Mouse (Mus musculus) left cerebral cortex, postnatal 10 days (tissue): ENCODE measurements around the gene Nfatc3. TPM values are rescaled to one million over a fixed set of nuclear protein-coding genes. Genes with fewer than 3 reads are reported as not detected.
"Not testable (repeated sequence)": the region's sequence is repeated elsewhere in the genome, so short reads cannot be mapped to it uniquely, and the experiment has no call there.

Experiments used
- DNase-seq, 2 experiments: peaks; one replicate each; pipeline ENCODE4 v3.0.0; 2021 to 2022; ENCODE audit warnings: low spot score in 2 of 2, mixed read lengths in 1 of 2; ENCODE audit errors: extremely low spot score in 1 of 2
- intact Hi-C: fragments of 180-260 bp; cut with DNase I; formaldehyde crosslinking; loops from one replicate; pipeline ENCODE4 v1.15.1; 2025
- total RNA-seq, 2 experiments: library from RNA; stranded (reverse); gene quantifications; 2 replicates each; pipeline ENCODE4 v1.2.3; 2021

Gene Nfatc3
- 10 to 100 TPM; 10.9 to 12.1 TPM for total RNA-seq

DNA sequence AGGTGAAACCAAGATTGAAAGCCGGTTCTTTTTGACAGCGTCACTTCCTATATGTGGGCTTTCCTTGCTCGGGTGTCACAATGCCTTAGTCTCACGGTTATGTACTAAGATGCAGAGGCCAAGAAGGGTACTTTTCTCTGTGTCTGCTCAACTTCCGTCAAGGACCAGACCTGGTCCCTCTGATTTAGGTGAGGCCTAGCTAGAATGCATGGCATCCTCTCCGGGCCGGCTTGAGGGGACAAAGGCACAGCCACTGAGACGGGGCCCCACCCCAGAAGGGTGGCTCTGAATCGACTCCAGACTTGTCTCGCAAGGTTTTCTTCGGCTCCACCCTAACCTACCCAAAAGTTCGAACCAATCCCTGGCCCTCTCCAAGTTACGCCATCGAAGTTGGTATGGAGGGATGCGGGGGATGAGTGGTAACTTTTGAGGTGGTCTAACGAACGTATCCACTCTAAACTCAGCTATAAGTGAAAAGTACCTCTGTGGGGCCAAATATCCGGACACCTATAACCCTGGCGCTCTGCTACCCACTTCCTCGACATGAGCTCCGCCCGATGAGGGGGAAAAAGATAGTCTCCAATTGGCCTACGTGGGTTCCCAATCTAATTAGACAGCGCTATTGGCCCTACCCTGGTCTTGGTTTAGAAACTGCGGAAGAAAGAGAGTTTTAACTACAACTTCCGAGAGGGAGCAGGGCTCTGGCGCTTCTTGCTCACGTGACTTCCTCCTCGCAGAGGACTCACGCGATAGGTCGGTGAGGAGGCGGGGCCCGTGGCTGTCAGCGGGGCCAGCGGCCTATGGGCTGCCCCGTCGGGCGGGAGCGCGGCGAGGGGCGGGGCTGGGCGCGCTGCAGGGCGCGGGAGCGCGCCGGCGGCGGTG lies at the start of gene Nfatc3:
Gene Nfatc3 (plus strand): TSS at position 110 of the 882 bp plus-strand sequence.
- intact Hi-C loops: no loop called here
- peak; percentile 96 to 99 for DNase-seq

DNA sequence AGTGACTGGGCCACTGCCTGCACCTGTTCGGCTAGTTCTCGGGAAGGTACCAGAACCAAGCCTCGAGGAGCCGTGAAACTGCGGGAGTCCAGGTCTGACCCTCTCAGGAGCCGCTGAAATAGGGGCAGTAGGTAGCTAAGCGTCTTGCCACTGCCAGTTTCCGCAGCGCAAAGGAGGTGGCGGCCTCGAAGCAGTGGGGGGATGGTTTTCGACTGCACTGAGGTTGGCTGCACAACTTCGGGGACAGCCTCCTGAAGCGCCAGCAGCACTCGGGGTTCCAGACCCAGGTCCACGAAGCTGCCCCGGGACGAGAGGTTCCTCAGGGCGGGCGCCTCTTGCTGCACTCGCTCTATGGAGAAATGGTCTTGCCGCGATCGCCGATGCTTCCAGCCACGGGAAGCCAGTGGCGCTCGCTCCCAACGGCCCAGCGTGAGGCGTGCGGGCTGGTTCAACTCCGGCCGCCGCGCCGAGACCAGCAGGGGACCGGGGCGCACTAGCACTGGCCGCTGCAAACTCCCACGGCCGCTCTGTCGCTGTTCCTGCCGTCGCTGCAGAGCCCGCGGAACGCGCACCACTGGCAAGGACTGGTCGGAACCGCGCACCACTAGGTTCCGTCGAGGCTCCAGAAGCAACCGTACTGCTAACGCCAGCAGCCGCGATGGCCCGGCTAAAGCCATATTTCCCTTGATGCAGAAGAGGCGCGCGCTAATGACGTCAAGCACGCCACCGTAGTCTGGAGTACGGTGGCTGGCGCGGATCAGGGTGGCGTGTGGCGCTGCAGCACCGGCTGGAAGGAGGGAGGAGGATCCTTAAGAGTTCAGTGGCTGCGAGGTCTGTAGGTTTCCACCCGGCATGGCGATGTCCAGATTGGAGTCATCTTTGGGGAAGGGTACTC lies 47.6 kb upstream of the Nfatc3 start:
- intact Hi-C loops: no loop called here
- peak; percentile 90 to 96 for DNase-seq

DNA sequence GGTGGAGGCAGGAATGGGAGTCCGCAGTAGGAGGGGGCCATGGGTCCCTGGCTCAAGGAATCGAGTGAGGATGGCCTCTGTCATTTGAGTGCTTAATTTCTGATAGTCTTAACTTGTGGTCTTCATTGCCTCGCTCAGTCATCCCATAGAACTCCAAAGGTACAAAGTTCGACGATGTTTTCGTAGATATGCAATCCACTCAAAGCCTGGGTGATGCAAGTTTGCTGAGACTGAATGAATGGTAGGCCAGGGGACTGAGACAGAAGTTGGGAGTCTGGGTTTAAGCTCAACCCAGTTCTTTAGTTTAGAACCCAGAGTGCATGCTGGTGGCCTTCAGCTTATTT lies 47.0 kb upstream of the Nfatc3 start, which contains the start of gene Ddx28:
Gene Ddx28 (minus strand): TSS at position 240 of the 344 bp plus-strand sequence.
- DNase-seq: no peak
- intact Hi-C loops: no loop called here

DNA sequence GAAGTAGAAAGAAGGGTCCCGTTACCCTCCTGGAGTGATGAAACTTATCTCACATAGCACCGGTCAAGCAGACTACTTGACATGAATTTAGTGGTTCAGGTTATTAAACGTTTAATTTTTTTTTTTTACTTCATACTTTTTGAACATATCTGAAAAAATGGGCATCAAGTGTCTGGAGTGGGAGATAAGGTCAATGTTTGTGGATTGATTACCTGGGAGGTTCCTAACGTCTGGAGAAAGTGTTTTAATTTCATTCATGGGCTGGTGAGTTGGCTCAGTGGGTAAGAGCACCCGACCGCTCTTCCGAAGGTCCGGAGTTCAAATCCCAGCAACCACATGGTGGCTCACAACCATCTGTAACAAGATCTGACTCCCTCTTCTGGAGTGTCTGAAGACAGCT lies 46.4 kb upstream of the Nfatc3 start:
- intact Hi-C loops, DNase-seq: not testable (repeated sequence)

DNA sequence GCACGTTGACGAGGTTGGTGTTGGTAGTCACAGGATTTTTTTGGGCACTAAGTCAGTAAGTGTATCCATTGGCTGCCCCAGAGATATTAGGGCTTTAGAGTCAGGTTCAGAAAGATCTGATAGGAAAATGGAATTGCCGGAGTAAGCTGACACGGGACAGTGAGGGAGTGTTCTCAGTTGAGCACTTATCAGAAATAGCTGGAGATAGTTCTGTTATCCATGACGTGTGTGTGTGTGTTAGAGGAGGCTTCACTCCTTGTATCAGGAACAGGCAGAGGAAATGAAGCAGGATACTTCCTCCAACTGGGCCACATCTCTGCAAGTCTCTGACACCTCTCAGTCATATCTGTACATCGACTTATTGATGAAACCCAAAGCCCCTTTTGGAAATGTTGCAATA lies 42.4 kb upstream of the Nfatc3 start:
- intact Hi-C loops: no loop called here
- DNase-seq: no peak

DNA sequence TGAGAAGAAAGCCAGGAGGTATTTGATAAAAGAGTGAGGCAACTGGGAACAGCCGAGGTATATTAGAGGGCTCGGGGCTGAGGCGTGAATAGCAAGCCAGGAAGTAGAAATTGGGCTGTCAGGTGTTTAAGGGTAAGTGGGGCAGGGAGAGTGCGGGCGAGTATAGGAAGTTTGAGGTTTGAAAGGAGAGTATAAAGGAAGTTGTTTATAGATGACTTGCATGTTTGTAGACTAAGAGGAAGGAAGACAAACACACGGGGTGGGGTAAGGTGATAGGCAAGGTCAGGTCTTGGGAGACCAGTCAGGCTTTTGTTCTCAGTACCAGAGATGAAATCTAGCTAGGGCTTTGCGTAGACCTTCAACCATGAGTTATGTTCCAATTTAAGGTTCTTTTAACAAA lies 41.5 kb upstream of the Nfatc3 start:
- DNase-seq: no peak
- intact Hi-C loops: no loop called here

DNA sequence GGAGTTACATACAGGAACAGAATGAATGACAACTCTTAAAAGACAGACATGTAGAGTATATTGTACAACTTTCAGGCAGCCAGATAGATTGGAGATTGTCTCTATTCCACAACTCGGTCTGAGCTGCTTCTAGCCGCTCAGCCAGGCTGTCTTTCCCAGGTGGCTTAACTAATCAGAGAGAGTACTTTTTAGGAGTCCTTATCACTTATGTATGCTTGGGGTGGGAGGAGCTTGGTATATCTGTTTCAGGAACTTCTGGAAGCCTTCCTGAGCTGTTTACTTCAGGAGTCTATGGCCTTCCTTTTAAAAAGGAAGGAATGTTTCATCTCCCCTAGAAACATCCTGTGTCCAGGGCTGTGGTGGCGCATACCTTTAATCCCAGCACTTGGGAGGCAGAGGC lies 40.6 kb upstream of the Nfatc3 start:
- DNase-seq: no peak
- intact Hi-C loops: no loop called here

DNA sequence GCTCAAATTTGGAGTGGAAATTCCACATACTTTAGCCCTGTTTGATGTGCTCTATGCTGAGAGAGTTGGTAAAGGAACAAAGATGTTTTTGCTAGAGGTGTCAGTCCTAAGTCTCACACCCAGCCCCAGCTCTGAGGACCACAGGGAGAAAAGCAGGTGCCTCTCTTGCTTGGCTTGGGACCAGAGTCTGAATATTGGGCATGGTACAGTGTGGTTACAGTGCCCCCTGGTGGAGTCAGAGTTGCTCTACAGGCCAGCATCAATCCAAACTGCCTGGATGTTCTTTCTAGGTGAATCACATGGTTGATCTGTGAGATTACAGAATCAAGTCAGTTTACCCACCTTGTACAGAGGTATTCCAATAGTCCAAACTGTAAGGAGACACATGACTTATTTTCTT lies 36.2 kb upstream of the Nfatc3 start:
- intact Hi-C loops: loop anchor here (5.0 kb wide), 1 partner anchor 130 kb away; the partner anchor contains the start of gene Nrn1l
- peak; percentile 67 to 77 for DNase-seq

DNA sequence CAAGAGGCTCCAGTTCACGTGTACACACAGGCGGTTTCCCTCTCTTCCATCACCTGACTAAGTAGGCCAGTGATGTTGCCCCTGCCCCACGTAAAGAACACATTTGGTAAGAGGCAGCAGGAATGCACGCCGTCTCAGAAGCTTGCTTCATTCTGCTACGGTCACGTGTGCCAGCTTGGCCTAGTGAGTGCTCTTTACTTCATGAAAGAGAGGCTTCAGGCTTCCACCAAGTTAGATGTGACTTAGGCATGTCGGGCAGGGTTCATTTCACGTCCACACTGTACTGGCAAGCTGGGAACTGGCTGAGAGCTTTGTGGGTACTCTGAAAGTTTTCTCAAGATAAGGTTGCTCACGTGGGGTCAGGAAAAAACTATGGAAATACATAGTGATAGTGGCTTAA lies 19.9 kb upstream of the Nfatc3 start:
- DNase-seq: no peak
- intact Hi-C loops: no loop called here

DNA sequence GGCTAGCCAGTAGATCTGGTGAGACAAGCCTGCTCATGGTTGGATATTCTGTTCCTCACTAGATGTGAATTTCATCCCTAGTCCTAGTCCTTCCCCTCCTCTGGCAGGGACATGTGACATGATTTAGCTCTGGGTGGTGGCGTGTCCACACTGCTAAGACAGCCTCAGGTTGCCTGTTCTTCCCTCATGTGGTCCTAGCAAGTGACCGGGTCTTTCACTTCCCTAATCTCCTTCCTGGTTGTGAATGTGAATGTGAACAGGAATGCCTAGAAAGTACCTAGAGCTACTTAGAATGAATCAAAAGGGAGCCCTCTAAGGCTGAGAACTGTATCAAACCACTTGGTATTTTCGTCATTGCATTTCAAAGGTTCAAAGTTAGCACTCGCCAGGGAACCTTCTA lies 19.0 kb upstream of the Nfatc3 start:
- intact Hi-C loops: no loop called here
- DNase-seq: no peak

DNA sequence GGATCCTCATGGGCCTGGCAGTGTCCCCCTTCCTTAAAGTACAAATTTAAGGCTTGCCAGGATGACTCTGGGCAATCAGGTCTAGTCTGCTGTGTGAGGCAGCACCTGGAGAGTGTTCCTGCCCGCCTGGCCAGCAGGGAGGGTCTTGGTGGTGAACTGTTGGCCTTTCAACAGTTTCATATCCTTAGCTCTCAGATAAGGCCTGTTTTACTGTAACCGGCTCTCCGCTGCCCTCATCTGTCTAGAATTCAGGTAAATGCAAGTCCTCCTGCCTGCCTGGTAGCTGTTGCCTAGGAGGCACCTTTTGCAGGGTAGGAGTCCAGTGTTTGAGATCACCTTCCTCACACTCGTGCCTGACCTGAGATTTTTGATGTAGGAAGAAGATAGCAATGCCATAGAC lies 18.4 kb upstream of the Nfatc3 start:
- DNase-seq: no peak
- intact Hi-C loops: no loop called here

DNA sequence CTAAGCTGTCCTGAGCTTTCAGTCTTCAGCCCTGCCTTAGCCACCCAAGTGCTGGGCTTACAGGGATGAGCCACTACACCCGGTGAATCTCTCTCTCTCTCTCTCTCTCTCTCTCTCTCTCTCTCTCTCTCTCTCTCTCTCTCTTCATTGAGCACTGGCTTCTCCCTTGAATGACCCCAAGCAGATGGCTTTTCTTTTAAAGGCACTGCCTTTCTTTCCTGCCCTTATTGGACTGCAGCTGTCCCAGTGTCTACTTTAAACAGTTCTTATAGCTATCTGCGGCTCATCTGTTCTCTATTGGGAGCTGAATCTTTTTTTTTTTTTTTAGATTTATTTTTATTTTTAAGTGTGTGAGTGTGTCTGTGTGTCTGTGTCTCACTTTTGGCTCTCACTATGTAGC lies 15.6 kb upstream of the Nfatc3 start:
- DNase-seq: no peak
- intact Hi-C loops: no loop called here

DNA sequence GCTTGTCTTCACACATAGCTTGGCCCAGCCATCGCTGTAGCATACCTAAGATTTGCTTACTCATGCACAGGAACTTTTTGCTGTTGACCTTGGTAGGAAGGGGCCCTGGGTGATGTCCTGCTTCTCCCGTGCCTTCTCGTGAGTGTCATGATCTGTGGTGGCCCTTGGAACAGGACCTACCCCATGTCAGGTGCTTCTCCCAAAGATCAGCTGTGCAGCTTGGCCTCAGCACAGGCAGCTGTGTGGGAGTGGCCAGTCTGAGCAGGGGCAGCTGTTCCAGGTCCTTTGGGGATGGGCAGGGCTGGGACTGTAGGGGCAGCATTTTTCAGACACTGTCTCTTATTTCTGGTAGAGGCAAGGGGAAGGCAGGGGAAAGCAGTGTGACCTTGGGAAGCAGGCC lies 14.5 kb upstream of the Nfatc3 start:
- intact Hi-C loops: no loop called here
- no peak for DNase-seq

DNA sequence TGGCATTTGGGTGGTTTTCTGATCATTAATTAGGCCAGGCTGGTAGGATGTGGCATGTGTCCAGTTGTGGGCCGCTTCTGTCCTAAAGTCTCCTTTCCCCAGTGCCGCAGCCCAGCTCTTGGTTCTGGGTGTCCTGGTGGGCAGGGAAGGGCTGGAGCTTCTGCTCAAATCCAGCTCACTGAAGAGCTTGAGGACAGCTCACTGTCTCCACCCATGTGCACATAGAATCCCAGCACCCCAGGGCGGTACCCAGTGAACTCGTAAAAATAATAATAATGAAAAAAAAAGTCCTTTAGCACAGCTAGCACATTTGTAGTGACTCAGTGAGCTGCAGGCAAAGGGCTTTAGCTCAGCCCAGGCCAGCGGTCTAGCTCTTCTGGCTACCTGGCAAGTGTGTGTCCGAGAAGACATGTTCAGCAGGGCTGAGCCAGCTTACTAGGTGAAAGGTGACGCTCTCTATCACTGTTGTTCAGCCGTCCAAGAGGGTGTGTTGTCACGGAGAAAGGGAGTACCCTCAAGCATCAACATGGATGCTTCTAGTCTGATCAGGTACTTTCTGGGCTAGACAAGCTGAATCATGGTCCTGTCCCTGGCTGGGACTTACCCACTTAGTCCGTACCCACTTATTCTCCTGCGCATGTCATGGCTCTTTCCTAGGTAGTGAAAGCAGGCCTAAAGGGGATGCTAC lies 11.6 kb upstream of the Nfatc3 start:
- intact Hi-C loops: no loop called here
- no peak for DNase-seq

DNA sequence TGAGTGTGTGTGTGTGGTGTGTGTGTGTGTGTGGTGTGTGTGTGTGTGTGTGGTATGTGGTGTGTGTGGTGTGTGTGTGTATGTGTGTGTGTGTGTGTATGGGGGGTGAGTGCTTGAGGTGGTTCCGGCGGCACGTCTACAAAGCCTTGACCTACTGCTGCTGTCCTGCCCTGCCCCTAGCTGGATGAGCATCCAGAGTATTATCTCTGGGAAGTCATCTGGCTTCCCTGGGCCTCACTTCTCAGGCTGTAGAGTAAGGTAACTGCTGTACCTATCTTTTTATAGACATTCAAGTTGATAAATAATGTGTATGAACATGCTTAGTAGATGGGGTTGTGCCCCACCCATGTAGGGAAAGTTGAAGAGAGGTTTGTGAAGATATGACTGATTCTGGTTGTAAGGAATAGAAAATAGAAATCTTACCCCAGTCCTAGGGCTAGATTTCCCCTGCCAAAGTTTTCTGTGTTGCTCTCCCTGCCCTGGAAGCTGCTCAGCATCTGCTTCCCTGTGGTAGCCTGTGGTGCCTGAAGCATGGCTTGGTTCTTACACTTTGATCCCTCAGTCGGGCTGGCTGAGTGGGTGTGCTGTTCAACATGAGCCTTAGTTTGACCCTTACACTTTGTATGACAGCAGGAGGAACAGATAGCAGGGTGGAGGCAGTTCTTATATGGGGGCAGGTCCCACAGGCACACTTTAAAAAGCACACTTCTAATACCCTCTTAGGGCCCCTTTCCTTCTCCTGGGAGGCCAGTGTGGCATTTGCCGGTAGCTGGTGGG lies 10.6 kb upstream of the Nfatc3 start:
- intact Hi-C loops: no loop called here

DNA sequence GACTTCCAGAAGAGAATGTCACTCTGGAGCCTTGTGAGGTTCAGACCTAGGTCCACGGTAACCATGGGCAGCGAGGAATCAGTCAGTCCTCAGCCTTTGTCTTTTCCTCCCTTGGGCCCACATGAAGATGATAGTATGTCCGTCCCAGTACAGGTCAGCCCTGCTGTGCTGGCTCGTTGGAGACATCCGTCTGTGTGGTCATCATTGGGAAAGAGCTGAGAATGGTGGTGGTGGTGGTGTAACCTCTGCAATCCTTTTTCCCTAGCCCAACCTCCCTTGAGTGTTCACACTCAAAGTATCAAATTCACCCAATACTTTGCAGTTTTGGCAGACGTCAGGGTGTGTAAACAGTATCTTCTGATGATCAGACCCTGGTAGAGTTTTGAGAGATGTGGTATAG lies 8.8 kb upstream of the Nfatc3 start:
- no peak for DNase-seq
- intact Hi-C loops: no loop called here

More for the DNA sequence above, 10.6 kb upstream of the Nfatc3 start:
- no peak for DNase-seq

DNA sequence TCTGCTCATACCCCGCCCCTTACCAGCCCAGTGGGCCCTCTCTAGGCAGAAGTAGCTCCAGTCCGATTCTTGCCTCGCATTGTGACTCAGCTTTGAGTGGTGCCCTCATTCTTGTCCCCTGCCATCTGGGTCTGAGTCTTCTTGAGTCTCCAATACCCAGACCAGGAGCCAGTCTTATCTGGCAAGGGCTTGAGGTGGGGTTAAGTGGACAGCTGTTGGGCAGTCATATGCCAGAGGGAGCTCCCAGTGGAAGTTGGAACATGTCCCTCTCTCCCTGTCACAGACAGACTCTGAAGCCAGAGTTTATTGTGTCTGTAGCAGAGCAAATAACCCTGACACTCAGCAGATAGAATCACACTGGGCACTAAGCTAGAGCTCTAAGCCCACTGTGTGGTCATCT lies 7.6 kb upstream of the Nfatc3 start:
- intact Hi-C loops: no loop called here
- DNase-seq: no peak

DNA sequence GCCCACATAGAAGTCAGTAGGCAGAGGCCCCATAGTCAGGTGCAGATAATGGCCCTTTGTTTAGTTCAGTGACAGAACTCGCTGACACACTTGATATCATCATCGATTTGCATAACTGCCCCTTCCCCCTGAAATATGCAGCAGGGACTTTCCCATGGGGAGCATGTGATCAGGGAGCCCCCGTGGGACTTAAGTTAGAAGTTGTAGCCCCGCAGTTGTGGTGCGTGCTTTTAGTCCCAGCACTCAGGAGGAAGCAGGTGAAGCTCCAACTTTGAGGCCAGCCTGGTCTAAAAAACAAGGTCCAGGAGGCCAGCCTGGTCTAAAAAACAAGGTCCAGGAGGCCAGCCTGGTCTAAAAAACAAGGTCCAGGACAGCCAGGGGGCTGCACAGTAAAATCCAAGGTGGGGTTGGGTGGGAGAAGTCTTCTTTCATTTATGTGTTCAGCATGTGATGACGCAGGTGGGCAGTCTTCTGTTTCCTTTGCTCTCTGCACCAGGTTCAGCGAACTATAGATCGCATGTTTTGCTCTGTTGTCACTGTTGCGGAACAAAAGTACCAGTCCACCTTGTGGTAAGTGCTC lies 6.0 kb upstream of the Nfatc3 start:
- intact Hi-C loops: no loop called here
- DNase-seq: no peak
